Mouse (Mus musculus) lung, adult 2 months (tissue): ENCODE measurements at regions not wholly inside any gene's neighbourhood (a gene's known extent, or its start where the extent isn't known, plus 50 kb on each side); places are given as distances from the start of the nearest gene placed in this dataset.

Experiments used
- DNase-seq: peaks from one replicate; pipeline ENCODE4 v3.0.0; 2022
- H3K4me1 ChIP-seq: fragments of 200-500 bp; 2 replicates; pipeline ENCODE4 v1.6.1; 2011; ENCODE audit warnings: low read length; ENCODE audit not compliant: control insufficient read depth, insufficient read depth
- H3K4me3 ChIP-seq: fragments of 200-500 bp; replicated peaks from 2 replicates; pipeline ENCODE3; 2011; ENCODE audit warnings: low read depth, mild to moderate bottlenecking, control low read depth, low read length; ENCODE audit errors: extremely low read depth
- CTCF ChIP-seq: fragments of 200-500 bp; IDR thresholded peaks from 2 replicates; pipeline ENCODE4 v1.5.1; 2011; ENCODE audit warnings: mild to moderate bottlenecking, low read length, control low read depth; ENCODE audit not compliant: insufficient read depth
- POLR2A ChIP-seq: fragments of 200-500 bp; IDR thresholded peaks from 2 replicates; pipeline ENCODE4 v1.6.1; 2011; ENCODE audit warnings: low read depth, mild to moderate bottlenecking, control low read depth, low read length, borderline replicate concordance; ENCODE audit errors: extremely low read depth
- WGBS: fragments of 180-500 bp; shearing (Covaris S2); methylation state at CpG from one replicate; pipeline ENCODE4 v1.1.7; 2018; 5-methylcytosine and 5-hydroxymethylcytosine counted together

DNA sequence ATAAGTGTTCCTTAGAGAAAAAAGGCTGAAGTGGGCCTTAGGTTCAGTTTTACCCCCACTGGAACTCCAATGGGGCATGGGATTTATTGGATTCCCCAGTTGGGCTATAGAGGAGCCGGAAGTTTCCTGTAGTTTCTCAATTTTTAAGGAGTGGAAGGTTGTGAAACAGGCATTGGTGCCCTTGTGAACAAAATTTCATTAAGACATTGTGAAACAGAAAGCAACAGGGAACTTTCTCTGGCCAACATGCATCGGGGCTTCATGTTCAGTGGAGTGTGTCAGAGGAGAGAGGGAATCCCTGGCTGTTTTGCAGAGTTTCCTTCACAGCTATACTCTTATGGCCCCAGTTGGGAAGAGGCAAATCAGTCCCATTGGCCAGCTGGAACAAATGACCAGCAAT is 441.6 kb upstream of the A1bg start:
- TF ChIP-seq POLR2A: no peak
- no peak for TF ChIP-seq CTCF
- H3K4me3 ChIP-seq: no peak overlapping the region
- no peak for DNase-seq
- WGBS: 68% methylated on average over 2 of the region's 2 CpGs
- H3K4me1 ChIP-seq: no peaks in the 10 kb centered on the region; the same call in none of the 2 replicates

DNA sequence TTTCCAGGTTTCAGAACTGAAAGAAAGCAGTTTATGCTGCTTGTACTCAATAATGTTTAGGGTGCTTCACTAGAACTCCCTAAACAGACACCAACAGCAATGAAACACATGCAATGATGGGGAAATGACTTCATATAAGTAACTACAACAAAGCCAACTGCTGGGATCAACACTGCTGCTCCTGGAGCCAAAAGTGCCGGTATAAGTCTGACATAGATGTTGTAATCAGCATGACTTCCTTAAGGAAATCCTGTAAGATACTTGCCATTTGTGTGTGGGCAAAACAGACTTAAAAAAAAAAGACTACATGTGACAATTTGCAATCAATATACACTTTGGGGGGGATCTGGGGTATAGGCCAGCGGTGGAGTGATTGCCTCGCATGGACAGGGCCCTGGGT is 438.4 kb upstream of the A1bg start:
- 53% methylated on average over 3 of the region's 3 CpGs for WGBS
- no peaks in the 10 kb centered on the region; the same call in 1 of the 2 replicates for H3K4me1 ChIP-seq
- H3K4me3 ChIP-seq: no peak overlapping the region
- no peak for TF ChIP-seq CTCF
- no peak for TF ChIP-seq POLR2A
- no peak for DNase-seq

DNA sequence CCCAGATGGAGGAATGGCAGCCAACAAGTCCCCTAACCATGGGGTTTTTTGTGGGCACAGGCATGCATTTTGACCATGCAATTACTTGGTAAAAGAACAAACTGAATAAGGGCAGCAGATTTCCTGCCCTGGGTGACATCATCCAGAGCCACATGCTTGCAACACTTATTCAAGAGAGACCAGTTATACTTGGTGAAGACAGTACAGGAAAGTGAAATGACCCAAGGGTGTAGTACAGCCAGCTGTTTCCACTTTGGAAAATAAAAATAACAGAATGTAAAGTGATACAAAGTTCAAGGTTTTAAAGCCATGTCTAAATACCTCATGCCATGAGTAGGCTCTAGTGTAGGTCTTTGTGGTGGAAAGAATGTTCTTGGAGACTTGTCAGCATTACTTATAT is 432.5 kb upstream of the A1bg start:
- TF ChIP-seq POLR2A: no peak
- no peak for TF ChIP-seq CTCF
- H3K4me3 ChIP-seq: no peak overlapping the region
- H3K4me1 ChIP-seq: no peaks in the 10 kb centered on the region; the same call in 1 of the 2 replicates
- no peak for DNase-seq

DNA sequence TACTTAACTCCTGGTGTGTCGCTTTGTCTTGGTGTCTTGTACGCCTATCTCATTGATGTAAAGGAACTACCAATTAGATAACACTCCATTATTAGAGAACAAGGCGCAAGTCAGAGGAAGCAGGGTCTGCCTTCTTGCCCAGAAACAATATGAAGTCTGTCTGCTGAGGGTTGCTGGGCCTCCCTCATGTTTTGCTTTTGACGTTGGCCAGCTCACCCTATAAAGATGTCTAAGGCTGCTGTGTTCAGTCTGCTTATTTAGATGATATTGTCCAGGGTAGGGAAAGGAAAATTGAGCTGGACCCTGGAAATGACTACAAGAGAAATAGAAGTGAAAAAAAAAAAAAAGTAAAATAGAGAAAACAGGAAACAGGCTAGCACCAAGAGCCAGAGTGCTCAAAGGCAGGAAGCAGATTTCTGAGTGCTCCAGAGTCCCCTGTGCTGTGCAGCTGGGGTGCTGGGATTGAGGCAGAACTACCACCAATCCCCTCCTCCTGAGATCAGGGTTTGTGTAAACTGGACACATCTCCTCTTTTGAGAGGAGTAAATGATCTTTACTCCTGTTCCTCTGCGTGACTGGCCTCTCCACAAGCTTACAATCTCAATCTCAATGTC is 429.0 kb upstream of the A1bg start:
- TF ChIP-seq CTCF: no peak
- TF ChIP-seq POLR2A: no peak
- H3K4me3 ChIP-seq: no peak overlapping the region
- WGBS: 57% methylated on average over 5 of the region's 5 CpGs
- H3K4me1 ChIP-seq: no peaks in the 10 kb centered on the region; the same call in 1 of the 2 replicates
- DNase-seq: no peak

DNA sequence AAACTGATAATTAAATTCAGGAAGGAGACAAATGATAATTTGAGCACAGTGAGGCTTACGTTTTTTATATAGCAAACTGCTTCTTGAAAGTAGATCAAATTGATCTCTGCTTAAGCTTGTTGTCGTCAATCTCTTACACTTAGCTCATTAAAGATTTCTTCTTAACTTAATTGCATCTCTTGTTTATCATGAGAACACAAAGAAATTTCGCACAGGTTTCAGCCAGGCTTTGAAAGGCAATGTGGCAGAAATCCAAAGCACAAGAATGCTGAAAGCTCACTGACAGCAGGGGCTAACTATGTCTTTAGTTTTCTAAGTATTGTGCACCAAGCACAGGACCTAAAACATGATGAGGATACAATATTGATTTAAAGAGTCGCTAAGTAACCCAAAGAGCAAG is 422.3 kb upstream of the A1bg start:
- TF ChIP-seq POLR2A: no peak
- TF ChIP-seq CTCF: no peak
- H3K4me1 ChIP-seq: no peaks in the 10 kb centered on the region
- WGBS: 60% methylated on average over 4 of the region's 4 CpGs
- DNase-seq: no peak
- H3K4me3 ChIP-seq: no peak overlapping the region

DNA sequence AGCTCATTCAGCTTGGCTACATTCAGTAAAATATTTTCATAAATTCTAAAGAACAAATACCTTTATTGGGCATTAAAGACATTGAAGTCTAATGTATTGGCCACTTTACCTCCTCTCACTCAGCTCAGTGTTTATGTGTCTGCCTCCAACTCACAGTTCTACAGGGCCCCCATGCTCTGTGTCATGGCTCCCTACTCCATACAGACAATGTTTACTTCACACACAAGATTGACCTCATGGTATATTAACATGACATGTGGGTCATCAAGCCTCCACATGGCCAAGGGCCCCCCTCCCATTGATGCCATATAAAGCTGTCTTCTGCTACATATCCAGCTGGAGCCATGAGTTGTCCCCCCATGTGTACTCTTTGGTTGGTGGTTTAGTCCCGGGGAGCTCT is 419.8 kb upstream of the A1bg start:
- TF ChIP-seq CTCF (no peak), POLR2A (no peak)
- H3K4me1 ChIP-seq: no peaks in the 10 kb centered on the region
- no peak overlapping the region for H3K4me3 ChIP-seq
- WGBS: 84% methylated on average over 1 of the region's 1 CpGs
- no peak for DNase-seq

DNA sequence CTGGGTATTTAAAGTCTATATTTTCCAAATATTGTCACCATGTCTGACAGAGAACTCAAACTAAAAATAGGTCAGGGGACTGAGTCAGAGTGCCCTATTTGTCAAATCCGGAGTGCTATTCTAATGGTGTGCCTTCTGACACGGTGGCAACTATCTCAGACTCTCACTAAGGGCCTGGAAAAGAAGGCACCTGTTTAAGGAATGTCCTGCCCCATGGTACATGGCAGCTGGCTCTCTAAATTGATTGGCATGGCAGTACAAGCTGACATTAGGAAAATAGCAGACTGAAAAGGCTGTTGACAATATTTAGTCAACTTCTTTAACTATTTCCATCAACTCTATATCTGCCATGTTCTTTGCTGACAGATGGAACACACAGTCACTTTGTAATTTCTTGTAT is 405.1 kb upstream of the A1bg start:
- DNase-seq: no peak
- WGBS: 72% methylated on average over 2 of the region's 2 CpGs
- no peak for TF ChIP-seq POLR2A
- Histone ChIP-seq H3K4me1 (no peaks in the 10 kb centered on the region), H3K4me3 (no peak overlapping the region)

DNA sequence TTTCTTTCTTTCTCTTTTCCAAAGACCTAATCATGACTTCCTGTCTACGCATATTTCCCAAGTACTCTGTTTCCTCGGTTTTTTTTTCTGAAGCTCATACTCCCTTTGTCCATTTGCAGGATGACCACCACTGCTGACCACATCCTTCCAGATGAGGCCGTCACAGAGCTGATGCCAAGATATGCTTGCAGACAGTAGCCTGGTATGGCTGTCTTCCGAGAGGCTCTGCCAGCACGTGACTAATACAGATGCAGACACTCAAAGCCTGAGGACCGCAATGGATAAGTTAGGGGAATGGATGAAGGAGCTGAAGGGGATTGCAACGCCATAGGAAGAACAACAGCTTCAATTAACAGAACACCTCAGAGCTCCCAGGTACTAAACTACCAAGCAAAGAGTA is 399.4 kb upstream of the A1bg start:
- H3K4me3 ChIP-seq: no peak overlapping the region
- H3K4me1 ChIP-seq: no peaks in the 10 kb centered on the region
- no peak for TF ChIP-seq POLR2A
- TF ChIP-seq CTCF: no peak
- 88% methylated on average over 7 of the region's 7 CpGs for WGBS
- no peak for DNase-seq

DNA sequence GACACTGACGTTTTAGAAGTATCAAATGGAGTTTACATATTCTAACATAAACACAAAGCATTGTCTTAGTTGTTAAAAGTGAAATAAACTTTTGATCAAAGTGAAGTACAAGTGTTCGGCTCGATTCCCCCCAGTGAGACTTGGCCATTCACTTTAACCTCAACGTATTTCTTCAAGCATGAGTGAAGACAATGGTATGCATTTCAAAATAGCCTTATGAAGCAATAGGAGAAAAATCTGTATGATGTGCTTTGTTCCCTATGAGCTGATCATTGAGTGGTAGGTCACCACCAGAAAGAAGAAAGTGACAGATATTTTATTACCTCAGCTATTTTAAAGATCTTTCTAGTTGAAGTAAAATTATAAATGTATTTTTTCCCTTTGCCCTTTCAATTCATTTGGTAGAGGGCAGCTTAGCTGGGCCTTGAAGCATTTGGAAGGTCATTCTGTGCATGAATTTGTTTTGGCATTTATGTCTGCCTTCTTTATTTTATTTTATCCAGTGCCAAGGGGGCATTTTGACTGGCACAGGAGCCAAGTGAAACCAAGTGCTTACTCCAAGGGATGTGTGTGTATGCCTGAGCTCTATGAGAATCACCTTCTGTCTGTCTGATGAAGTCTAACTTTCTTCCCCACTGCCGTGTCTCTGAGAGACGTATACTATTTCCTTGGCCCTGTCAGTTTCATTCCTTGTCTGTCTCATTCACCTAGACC is 386.8 kb upstream of the A1bg start:
- 46% methylated on average over 6 of the region's 6 CpGs for WGBS
- no peaks in the 10 kb centered on the region for H3K4me1 ChIP-seq
- DNase-seq: no peak
- H3K4me3 ChIP-seq: no peak overlapping the region
- TF ChIP-seq POLR2A (no peak), CTCF (no peak)

DNA sequence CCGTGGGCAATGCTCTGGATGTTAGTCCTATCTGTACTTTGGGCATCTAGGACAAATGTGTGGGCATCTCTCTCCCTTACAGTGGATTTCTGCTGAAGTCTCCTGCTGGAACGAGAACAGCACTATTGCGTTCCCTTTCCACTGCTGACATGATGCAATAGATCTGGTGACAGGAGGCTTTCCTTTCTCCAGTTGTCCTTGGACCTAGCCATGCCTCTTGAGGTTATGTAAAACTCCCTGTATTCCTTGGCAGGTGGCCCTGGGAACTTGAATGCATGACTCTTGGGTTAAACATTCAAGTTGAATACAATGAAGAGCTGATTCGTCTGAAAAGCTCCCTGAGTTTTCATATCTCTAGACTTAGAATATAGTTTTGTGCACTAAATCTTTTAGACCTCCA is 386.1 kb upstream of the A1bg start:
- peak; percentile 26 for DNase-seq
- H3K4me3 ChIP-seq: no peak overlapping the region
- WGBS: 56% methylated on average over 4 of the region's 4 CpGs
- no peaks in the 10 kb centered on the region for H3K4me1 ChIP-seq
- TF ChIP-seq POLR2A (no peak), CTCF (no peak)

DNA sequence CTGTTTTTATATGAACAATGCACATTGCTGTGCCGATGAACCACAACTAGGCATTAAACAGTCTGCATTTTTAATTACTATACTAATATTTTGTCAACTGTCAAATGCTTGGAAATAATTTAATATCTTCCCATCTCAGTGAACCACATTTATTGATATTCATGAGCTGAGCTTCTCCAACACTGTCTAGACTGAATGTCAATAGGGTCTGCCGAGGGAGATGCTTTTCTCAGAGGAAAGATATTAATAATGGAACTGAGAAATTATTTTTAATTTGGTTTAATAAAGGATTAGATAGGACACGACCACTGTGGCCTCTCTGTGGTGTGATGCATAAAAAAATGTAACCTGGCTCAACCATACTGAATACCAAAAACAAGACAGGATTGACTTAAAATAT is 381.7 kb upstream of the A1bg start:
- Histone ChIP-seq H3K4me3 (no peak overlapping the region), H3K4me1 (no peaks in the 10 kb centered on the region)
- WGBS: 78% methylated on average over 3 of the region's 3 CpGs
- TF ChIP-seq POLR2A (no peak), CTCF (no peak)
- no peak for DNase-seq
